Mouse (Mus musculus) lung, embryonic 16.5 days (tissue): ENCODE data around the gene Palm. TPM values are rescaled to one million over a fixed set of nuclear protein-coding genes. Genes with fewer than 3 reads are reported as not detected.

Source experiments
- ATAC-seq: fragments of 200-750 bp; cut with Nextera tagmentation; 2 replicates; pipeline ENCODE4 v1.8.0; 2017; ENCODE audit warnings: low read depth, mild to moderate bottlenecking, moderate library complexity
- H3K27ac ChIP-seq: fragments of 300-500 bp; sonication (generic); 2 replicates; pipeline ENCODE4 v1.5.1; 2014; ENCODE audit warnings: mild to moderate bottlenecking, control low read depth, low read length
- H3K27me3 ChIP-seq: fragments of 300-500 bp; sonication (generic); 2 replicates; pipeline ENCODE4 v1.6.1; 2014; ENCODE audit warnings: low read depth, low read length, mixed read lengths; ENCODE audit not compliant: control insufficient read depth, insufficient read depth
- H3K36me3 ChIP-seq: fragments of 300-500 bp; sonication (generic); 2 replicates; pipeline ENCODE4 v1.6.1; 2014; ENCODE audit warnings: low read length; ENCODE audit not compliant: control insufficient read depth, insufficient read depth
- H3K4me1 ChIP-seq: fragments of 300-500 bp; sonication (generic); replicated peaks from 2 replicates; pipeline ENCODE4 v1.6.1; 2014; ENCODE audit warnings: low read length, mixed read lengths; ENCODE audit not compliant: control insufficient read depth, insufficient read depth
- H3K4me2 ChIP-seq: fragments of 300-500 bp; sonication (generic); 2 replicates; pipeline ENCODE4 v1.6.1; 2014; ENCODE audit warnings: low read depth, low read length, control low read depth
- H3K4me3 ChIP-seq: fragments of 300-500 bp; sonication (generic); 2 replicates; pipeline ENCODE4 v1.5.1; 2014; ENCODE audit warnings: mild to moderate bottlenecking, low read length, control low read depth
- H3K9ac ChIP-seq: fragments of 300-500 bp; sonication (generic); 2 replicates; pipeline ENCODE4 v1.6.1; 2014; ENCODE audit warnings: low read length, control low read depth
- H3K9me3 ChIP-seq: fragments of 300-500 bp; sonication (generic); 2 replicates; pipeline ENCODE4 v1.6.1; 2016; ENCODE audit warnings: low read length; ENCODE audit not compliant: control insufficient read depth
- WGBS: fragments of 180-500 bp; shearing (Covaris S2); extraction: QIAGEN DNeasy Blood & Tissue Kit; methylation state at CpG from one replicate; pipeline ENCODE4 v1.1.7; 2014; 5-methylcytosine and 5-hydroxymethylcytosine counted together
- polyA plus RNA-seq: library from polyadenylated mRNA; unstranded; fragments of >200 nt; fragmentation: Nextera tagmentation; extraction: Ambion mirVana; gene quantifications from 2 replicates; pipeline ENCODE4 v1.2.1, GENCODE M21; 2015

The Palm gene
- polyA plus RNA-seq, 1 experiment from 2014 or later: 54.1 TPM

DNA sequence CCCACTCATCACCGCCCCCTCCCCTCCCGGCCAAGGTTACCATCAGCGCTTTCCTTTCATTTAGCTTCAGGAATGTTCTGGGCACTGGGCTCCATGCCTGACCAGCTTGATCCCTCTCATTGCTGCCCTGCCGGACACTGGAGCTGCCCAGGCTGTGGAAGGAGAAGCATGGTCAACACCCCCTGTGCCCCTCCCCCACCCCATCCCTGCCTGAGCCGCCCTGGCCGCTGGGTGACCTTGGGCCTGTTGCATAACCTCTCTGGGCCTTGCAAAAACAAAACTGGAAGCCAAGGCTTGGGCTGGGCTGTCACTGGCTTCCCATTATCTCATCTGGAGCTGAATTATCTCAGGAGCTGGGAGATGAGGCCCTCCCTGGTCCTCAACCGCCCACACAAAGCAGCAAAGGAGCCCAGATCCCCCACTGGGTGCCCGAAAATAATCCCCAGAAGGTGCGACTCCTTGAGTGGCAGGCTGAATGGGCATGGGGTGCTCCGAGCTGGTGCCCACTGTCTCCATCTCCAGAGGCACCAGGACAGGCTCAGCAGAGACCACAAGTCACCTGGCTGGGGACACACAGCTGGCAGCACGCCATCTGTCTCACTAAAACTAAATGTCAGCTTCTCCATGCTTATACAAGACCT lies 9.1 kb downstream of the Palm start:
- ATAC-seq: peak; percentile 60
- Histone ChIP-seq H3K36me3 (no peaks in the 10 kb centered on the region), H3K4me2 (no peak overlapping the region), H3K27me3 (no peaks in the 10 kb centered on the region), H3K27ac (no peak overlapping the region), H3K9me3 (no peaks in the 10 kb centered on the region), H3K4me1 (peaks cover 19% of the 10 kb centered on the region), H3K9ac (no peak overlapping the region), H3K4me3 (no peak overlapping the region)
- 44% methylated on average over 11 of the region's 11 CpGs for WGBS

DNA sequence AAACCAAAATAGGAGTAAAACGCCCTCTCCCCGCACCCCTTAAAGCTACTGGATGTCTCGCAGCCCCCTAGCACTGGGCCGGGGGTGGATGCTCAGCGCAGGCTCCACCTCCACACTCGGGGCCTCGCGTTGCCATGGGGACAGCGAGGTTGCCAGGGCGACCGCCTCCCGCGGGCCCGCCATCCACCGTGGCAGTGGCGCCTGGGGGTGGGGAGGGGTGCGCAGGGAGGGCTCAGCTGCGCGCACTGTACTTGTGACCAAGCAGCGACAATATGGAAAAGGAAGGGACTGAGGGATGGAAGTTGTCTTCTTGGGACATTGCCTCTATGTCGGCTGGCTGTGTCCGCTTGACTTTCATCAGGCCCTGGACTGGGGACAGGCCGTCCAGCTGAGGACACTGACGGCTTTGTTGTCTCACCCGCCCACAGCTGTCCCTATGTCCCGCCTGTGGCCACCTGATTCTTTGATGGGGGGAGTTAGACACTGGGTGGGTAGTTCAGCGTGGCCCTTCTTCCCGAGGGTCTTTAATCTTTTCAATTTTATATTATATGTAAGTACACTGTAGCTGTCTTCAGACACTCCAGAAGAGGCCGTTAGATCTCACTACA lies 10.4 kb downstream of the Palm start:
- H3K27ac ChIP-seq: no peak overlapping the region
- H3K27me3 ChIP-seq: no peaks in the 10 kb centered on the region
- no peak overlapping the region for H3K4me3 ChIP-seq
- 14% methylated on average over 29 of the region's 29 CpGs for WGBS
- no peak overlapping the region for H3K4me2 ChIP-seq
- H3K4me1 ChIP-seq: peaks cover 19% of the 10 kb centered on the region
- no peaks in the 10 kb centered on the region for H3K9me3 ChIP-seq
- H3K9ac ChIP-seq: no peak overlapping the region
- H3K36me3 ChIP-seq: no peaks in the 10 kb centered on the region
- ATAC-seq: peak; percentile 27; the same call in 1 of the 2 replicates

DNA sequence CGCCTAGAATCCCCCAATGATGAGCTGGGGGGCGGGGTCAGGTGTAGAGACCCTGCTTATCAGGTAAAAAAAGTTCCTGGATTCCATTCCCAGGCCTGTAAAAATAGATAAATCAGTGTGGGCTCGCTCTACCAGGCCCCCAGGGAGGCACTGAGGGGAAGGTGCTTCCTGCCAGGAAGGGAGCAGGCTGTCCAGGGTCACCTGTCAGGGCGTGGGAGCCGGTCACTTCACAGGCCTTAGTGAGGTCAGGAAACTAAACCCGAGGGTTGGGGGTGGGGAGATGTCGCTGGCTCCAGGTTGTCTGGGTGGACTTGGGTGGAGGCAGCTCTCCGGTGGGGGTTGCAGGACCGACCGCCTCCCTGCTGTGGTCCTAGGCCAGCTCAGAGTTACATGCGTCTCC lies 12.3 kb downstream of the Palm start:
- no peak overlapping the region for H3K4me3 ChIP-seq
- no peaks in the 10 kb centered on the region for H3K9me3 ChIP-seq
- H3K36me3 ChIP-seq: 0 out of 2 replicates have a peak, but pooled peaks cover 2% of the 10 kb centered on the region
- no peak overlapping the region for H3K27ac ChIP-seq
- H3K4me2 ChIP-seq: no peak overlapping the region
- WGBS: 39% methylated on average over 11 of the region's 11 CpGs
- H3K4me1 ChIP-seq: peaks cover 19% of the 10 kb centered on the region
- no peak overlapping the region for H3K9ac ChIP-seq
- H3K27me3 ChIP-seq: no peaks in the 10 kb centered on the region
- no peak for ATAC-seq

DNA sequence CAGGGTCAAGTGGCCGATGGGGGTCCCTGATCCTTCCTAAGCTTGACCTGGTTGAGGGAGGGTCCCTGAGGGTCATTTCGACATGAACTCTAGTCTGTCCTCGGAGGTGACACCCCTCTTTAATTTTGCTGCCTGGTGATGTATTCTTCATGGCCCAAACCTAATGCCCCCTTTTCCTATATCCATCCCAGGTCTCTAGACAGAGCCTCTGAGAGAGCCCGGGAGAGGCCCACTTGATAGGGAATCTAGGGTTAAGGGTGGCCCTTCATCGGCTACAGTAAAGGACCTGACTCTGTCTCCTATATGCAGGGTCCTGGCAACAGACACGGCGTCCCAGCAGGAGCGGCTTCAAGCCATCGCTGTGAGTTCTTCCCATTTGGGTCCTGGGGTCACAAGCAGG lies 13.0 kb downstream of the Palm start:
- H3K4me3 ChIP-seq: no peak overlapping the region
- H3K9me3 ChIP-seq: no peaks in the 10 kb centered on the region
- H3K36me3 ChIP-seq: 0 out of 2 replicates have a peak, but pooled peaks cover 2% of the 10 kb centered on the region
- 79% methylated on average over 9 of the region's 9 CpGs for WGBS
- no peak overlapping the region for H3K27ac ChIP-seq
- no peak overlapping the region for H3K4me2 ChIP-seq
- H3K9ac ChIP-seq: no peak overlapping the region
- peaks cover 19% of the 10 kb centered on the region for H3K4me1 ChIP-seq
- ATAC-seq: no peak
- H3K27me3 ChIP-seq: no peaks in the 10 kb centered on the region

DNA sequence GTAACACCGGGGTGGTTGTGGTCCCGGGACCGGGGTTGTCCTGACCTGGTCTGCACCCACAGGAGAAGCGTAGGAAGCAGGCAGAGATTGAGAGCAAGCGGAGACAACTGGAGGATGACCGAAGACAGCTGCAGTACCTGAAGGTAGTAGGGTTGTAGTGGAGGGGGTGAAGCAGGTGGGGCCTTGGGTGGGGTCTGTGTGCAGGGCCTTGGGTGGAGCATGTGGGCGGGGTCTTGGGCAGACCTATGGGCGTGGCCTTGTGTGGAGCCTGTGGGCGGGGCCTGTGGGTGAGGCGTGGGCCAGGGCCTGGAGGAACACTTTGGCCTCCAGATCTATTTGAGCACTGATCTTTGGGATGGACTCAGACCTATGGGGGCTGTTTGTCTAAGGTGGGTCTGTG lies 13.6 kb downstream of the Palm start:
- no peak overlapping the region for H3K27ac ChIP-seq
- 77% methylated on average over 10 of the region's 10 CpGs for WGBS
- no peak overlapping the region for H3K4me3 ChIP-seq
- no peak for ATAC-seq
- H3K27me3 ChIP-seq: no peaks in the 10 kb centered on the region
- 0 out of 2 replicates have a peak, but pooled peaks cover 2% of the 10 kb centered on the region for H3K36me3 ChIP-seq
- H3K9me3 ChIP-seq: no peaks in the 10 kb centered on the region
- H3K9ac ChIP-seq: no peak overlapping the region
- no peak overlapping the region for H3K4me2 ChIP-seq
- peaks cover 18% of the 10 kb centered on the region for H3K4me1 ChIP-seq

DNA sequence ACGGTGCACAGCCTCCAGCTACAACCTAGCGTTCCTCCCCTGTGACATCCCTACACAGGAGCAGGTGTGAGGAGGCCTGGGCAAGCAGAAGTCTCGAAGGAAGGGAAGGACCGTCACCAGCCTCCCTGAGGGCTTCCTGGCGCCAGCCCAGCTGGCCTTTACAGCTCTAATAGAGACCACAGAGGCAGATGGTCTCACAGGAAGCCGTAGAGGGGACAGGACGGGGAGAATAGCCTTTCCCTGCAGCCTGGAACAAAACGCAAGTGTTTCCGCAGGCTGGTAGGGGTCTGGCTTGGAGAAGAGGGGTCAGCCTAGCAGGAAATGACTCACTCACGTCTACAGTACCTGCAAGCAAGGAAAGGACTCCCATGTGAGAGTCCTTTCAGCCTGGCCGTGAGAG lies 14.5 kb downstream of the Palm start:
- 0 out of 2 replicates have a peak, but pooled peaks cover 2% of the 10 kb centered on the region for H3K36me3 ChIP-seq
- H3K9ac ChIP-seq: no peak overlapping the region

DNA sequence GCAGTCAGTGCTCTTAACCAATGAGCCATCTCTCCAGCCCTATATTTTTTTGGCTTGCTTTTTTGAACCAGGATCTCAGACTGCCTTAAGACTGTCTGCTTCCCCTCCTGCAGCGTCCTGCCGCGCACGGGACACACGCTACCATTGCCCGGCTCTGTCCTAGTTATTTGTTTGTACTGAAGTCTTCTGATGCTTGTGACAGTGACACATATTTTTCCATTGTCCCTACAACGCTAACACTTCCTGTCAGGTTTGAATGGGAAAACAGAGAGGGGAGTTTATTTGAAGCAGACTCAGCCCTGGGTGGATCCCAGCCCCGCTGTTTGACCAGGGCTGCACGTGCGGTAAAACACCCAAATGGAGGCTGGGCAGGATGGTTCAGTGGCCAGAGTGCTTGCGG lies 15.4 kb downstream of the Palm start:
- H3K4me1 ChIP-seq: peaks cover 5% of the 10 kb centered on the region; the same call in 1 of the 2 replicates
- WGBS: 75% methylated on average over 11 of the region's 11 CpGs
- no peak overlapping the region for H3K9ac ChIP-seq

More for the DNA sequence above, 14.5 kb downstream of the Palm start:
- H3K4me1 ChIP-seq: peaks cover 9% of the 10 kb centered on the region
- peak; percentile 40 for ATAC-seq
- 64% methylated on average over 11 of the region's 11 CpGs for WGBS
- no peaks in the 10 kb centered on the region for H3K9me3 ChIP-seq
- no peaks in the 10 kb centered on the region for H3K27me3 ChIP-seq
- no peak overlapping the region for H3K4me3 ChIP-seq
- peak overlapping the region; percentile 80 for H3K27ac ChIP-seq
- no peak overlapping the region for H3K4me2 ChIP-seq

DNA sequence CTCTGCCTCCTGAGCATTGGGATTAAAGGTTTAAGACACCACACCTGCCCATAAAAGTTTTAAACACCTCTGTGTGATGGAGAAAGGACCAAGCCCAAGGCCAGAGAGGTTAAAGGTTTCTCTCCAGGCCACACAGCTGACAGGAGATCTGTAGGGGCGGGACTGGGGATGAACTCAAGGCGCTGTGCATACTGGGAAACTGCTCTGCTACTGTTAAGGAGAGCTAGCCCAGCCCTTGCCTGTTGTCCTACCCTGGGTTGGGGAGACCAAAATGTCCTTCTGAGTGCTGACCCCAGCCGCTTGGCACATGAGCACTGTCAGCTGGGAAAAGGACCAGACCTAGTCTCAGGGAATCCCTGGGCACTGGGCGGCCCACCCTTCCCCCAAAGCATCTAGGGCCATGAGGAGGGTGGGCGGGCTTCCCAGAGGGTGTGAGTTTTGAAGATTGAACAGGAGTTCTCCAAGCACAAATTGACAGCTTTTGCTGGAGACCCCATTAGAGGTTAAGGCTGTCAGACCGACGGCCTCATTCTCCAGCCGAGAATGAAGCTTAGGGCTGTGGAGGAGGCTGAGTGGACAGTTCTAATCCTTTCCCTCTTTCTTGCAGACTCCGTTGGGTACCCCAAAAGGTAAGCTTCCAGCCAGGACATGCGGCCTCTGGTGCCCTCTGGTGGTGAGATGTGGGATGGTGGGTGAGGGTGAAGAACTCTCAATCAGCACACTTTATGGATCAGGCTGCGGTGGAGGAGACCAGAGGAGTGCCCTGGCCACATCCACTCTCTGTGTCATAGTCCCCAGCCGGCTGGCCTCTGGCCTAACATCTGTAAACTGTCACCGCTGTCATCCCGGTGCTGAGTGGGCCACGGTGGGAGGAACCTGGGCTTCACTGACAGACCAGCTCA lies 18.6 kb downstream of the Palm start:
- 30% methylated on average over 15 of the region's 15 CpGs for WGBS
- no peak overlapping the region for H3K9ac ChIP-seq
- H3K27ac ChIP-seq: no peak overlapping the region
- H3K4me3 ChIP-seq: no peak overlapping the region
- ATAC-seq: peak; percentile 51
- H3K9me3 ChIP-seq: no peaks in the 10 kb centered on the region
- 0 out of 2 replicates have a peak, but pooled peaks cover 2% of the 10 kb centered on the region for H3K36me3 ChIP-seq
- no peaks in the 10 kb centered on the region; the same call in 1 of the 2 replicates for H3K4me1 ChIP-seq
- no peak overlapping the region for H3K4me2 ChIP-seq
- no peaks in the 10 kb centered on the region for H3K27me3 ChIP-seq

More for the DNA sequence above, 15.4 kb downstream of the Palm start:
- Histone ChIP-seq H3K4me2 (no peak overlapping the region), H3K4me3 (no peak overlapping the region), H3K27me3 (no peaks in the 10 kb centered on the region), H3K27ac (peak overlapping the region; percentile 80), H3K36me3 (0 out of 2 replicates have a peak, but pooled peaks cover 2% of the 10 kb centered on the region), H3K9me3 (no peaks in the 10 kb centered on the region)
- peak; percentile 32; the same call in 1 of the 2 replicates for ATAC-seq
